Mouse (Mus musculus) bone marrow macrophage, adult 2 months (primary cell): Measurements from ENCODE around the gene Coasy.

Experiments used
- CTCF ChIP-seq: IDR thresholded peaks from 2 replicates; pipeline ENCODE4 v1.5.1; 2012; ENCODE audit warnings: low read depth, mild to moderate bottlenecking, low read length, moderate library complexity
- POLR2A ChIP-seq: IDR thresholded peaks from 2 replicates; pipeline ENCODE4 v1.6.1; 2012; ENCODE audit warnings: mild to moderate bottlenecking, low read depth, low read length, borderline replicate concordance

- TF ChIP-seq CTCF (no peak), POLR2A (no peak)
Measured at GRCm38 (mm10) chr11:101082208-101083082, at the start of gene Coasy.
